Mouse (Mus musculus) megakaryocyte, embryonic 14.5 days (primary cell): ENCODE data around the gene Wdr45b.

Experiments
- FLI1 ChIP-seq: IDR thresholded peaks from 2 replicates; pipeline ENCODE4 v1.6.1; 2012; ENCODE audit warnings: low read length, inconsistent platforms, mixed read lengths
- GATA1 ChIP-seq: IDR thresholded peaks from 3 replicates; pipeline ENCODE4 v1.6.1; 2012; ENCODE audit warnings: mixed read lengths, low read length, inconsistent platforms, borderline replicate concordance

DNA sequence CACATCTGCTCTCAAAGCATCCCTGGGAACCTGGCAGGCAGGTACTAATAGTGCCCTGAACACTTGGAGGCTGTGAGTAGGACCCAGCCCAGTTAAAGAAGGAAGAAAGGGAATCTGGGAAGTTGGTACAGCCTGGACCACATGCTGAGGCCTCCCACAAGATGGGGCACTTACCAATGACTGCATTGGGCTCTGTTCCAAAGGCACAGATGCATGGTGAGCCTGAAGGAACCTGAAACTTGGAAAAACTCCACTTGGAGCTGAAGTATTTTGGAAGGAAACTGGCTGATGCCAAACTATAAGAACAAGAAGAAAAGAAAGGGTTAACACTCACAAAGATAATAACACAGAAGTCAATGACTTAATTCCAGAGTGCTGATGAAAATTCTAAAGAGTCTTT lies 25.6 kb downstream of the Wdr45b start:
- TF ChIP-seq GATA1, result no peak
- no peak for TF ChIP-seq FLI1
